Mouse (Mus musculus): ENCODE measurements around the gene Col3a1. TPM values are rescaled to one million over a fixed set of nuclear protein-coding genes. Genes with fewer than 3 reads are reported as not detected.
A peak's percentile ranks its signal among the peaks of the same experiment; 100 is the strongest.

Gene Col3a1
- polyA plus RNA-seq, 1 experiment from 2014 or later: 58.8 TPM

GRCm38 (mm10) chr1:45304273-45304672 is 7.1 kb upstream of the Col3a1 start:
- H3K4me2 ChIP-seq (ENCODE audit: low read depth, low read length): no peak overlapping the region
- ATAC-seq: no peak
- H3K4me1 ChIP-seq (ENCODE audit: insufficient read depth): no peaks in the 10 kb centered on the region
- no peak for TF ChIP-seq CTCF (IDR thresholded peaks at IDR 0.05; ENCODE audit: low read depth)
- no peak for TF ChIP-seq EP300 (IDR thresholded peaks at IDR 0.05; ENCODE audit: low read depth)
- H3K27ac ChIP-seq (ENCODE audit: low read depth): no peak overlapping the region
- no peaks in the 10 kb centered on the region for H3K36me3 ChIP-seq (replicated peaks; ENCODE audit: insufficient read depth, low read length)
- no peaks in the 10 kb centered on the region for H3K27me3 ChIP-seq (ENCODE audit: insufficient read depth, low read length)
- H3K4me3 ChIP-seq (ENCODE audit: low read depth, low read length): no peak overlapping the region
- 53% methylated on average over 1 of the region's 1 CpGs for WGBS (ENCODE audit: insufficient replicate concordance)
- no peak for DNase-seq
- no peaks in the 10 kb centered on the region for H3K9me3 ChIP-seq (ENCODE audit: low read length)
- H3K9ac ChIP-seq (replicated peaks): no peak overlapping the region

GRCm38 (mm10) chr1:45309015-45309414 is 2.3 kb upstream of the Col3a1 start:
- 60% methylated on average over 2 of the region's 2 CpGs for WGBS (ENCODE audit: insufficient replicate concordance)
- DNase-seq (no peak), ATAC-seq (no peak)
- TF ChIP-seq EP300 (IDR thresholded peaks at IDR 0.05; ENCODE audit: low read depth) (no peak), CTCF (IDR thresholded peaks at IDR 0.05; ENCODE audit: low read depth) (no peak)
- H3K4me1 ChIP-seq (ENCODE audit: insufficient read depth): no peaks in the 10 kb centered on the region
- no peak overlapping the region for H3K4me2 ChIP-seq (ENCODE audit: low read depth, low read length)
- no peak overlapping the region for H3K9ac ChIP-seq (replicated peaks)
- H3K27ac ChIP-seq (ENCODE audit: low read depth): no peak overlapping the region
- H3K4me3 ChIP-seq (ENCODE audit: low read depth, low read length): no peak overlapping the region
- no peaks in the 10 kb centered on the region for H3K36me3 ChIP-seq (replicated peaks; ENCODE audit: insufficient read depth, low read length)
- H3K9me3 ChIP-seq (ENCODE audit: low read length): no peaks in the 10 kb centered on the region
- no peaks in the 10 kb centered on the region for H3K27me3 ChIP-seq (ENCODE audit: insufficient read depth, low read length)

GRCm38 (mm10) chr1:45311962-45312361 is 624 bp downstream of the Col3a1 start:
- Histone ChIP-seq H3K27ac (ENCODE audit: low read depth) (no peak overlapping the region), H3K4me2 (ENCODE audit: low read depth, low read length) (no peak overlapping the region), H3K4me3 (ENCODE audit: low read depth, low read length) (no peak overlapping the region), H3K4me1 (ENCODE audit: insufficient read depth) (no peaks in the 10 kb centered on the region), H3K9ac (replicated peaks) (no peak overlapping the region), H3K9me3 (ENCODE audit: low read length) (no peaks in the 10 kb centered on the region), H3K27me3 (ENCODE audit: insufficient read depth, low read length) (no peaks in the 10 kb centered on the region), H3K36me3 (replicated peaks; ENCODE audit: insufficient read depth, low read length) (no peaks in the 10 kb centered on the region)
- DNase-seq: no peak
- no peak for TF ChIP-seq CTCF (IDR thresholded peaks at IDR 0.05; ENCODE audit: low read depth)
- no peak for TF ChIP-seq EP300 (IDR thresholded peaks at IDR 0.05; ENCODE audit: low read depth)
- no peak for ATAC-seq

GRCm38 (mm10) chr1:45312870-45313269 is 1.5 kb downstream of the Col3a1 start:
- DNase-seq: no peak
- no peak overlapping the region for H3K4me3 ChIP-seq (ENCODE audit: low read depth, low read length)
- no peak for TF ChIP-seq CTCF (IDR thresholded peaks at IDR 0.05; ENCODE audit: low read depth)
- TF ChIP-seq EP300 (IDR thresholded peaks at IDR 0.05; ENCODE audit: low read depth): no peak

GRCm38 (mm10) chr1:45313696-45314295 is 2.5 kb downstream of the Col3a1 start:
- Histone ChIP-seq H3K27me3 (ENCODE audit: insufficient read depth, low read length) (no peaks in the 10 kb centered on the region), H3K9me3 (ENCODE audit: low read length) (no peaks in the 10 kb centered on the region), H3K4me1 (ENCODE audit: insufficient read depth) (no peaks in the 10 kb centered on the region), H3K36me3 (replicated peaks; ENCODE audit: insufficient read depth, low read length) (no peaks in the 10 kb centered on the region), H3K4me2 (ENCODE audit: low read depth, low read length) (no peak overlapping the region), H3K27ac (ENCODE audit: low read depth) (no peak overlapping the region), H3K4me3 (ENCODE audit: low read depth, low read length) (no peak overlapping the region), H3K9ac (replicated peaks) (no peak overlapping the region)
- DNase-seq (no peak), ATAC-seq (0 out of 2 replicates have a peak, but pooled peaks have one; percentile 27)
- WGBS (ENCODE audit: insufficient replicate concordance): 7% methylated on average over 4 of the region's 11 CpGs
- TF ChIP-seq EP300 (IDR thresholded peaks at IDR 0.05; ENCODE audit: low read depth) (no peak), CTCF (IDR thresholded peaks at IDR 0.05; ENCODE audit: low read depth) (peak; percentile 69)

More at GRCm38 (mm10) chr1:45312870-45313269, 1.5 kb downstream of the Col3a1 start:
- no peak overlapping the region for H3K4me2 ChIP-seq (ENCODE audit: low read depth, low read length)
- no peaks in the 10 kb centered on the region for H3K4me1 ChIP-seq (ENCODE audit: insufficient read depth)
- no peak overlapping the region for H3K9ac ChIP-seq (replicated peaks)
- H3K27ac ChIP-seq (ENCODE audit: low read depth): no peak overlapping the region
- no peaks in the 10 kb centered on the region for H3K36me3 ChIP-seq (replicated peaks; ENCODE audit: insufficient read depth, low read length)
- no peak for ATAC-seq
- no peaks in the 10 kb centered on the region for H3K27me3 ChIP-seq (ENCODE audit: insufficient read depth, low read length)
- no peaks in the 10 kb centered on the region for H3K9me3 ChIP-seq (ENCODE audit: low read length)

- no peaks in the 10 kb centered on the region for H3K36me3 ChIP-seq (replicated peaks; ENCODE audit: insufficient read depth, low read length)
- H3K9ac ChIP-seq (replicated peaks): no peak overlapping the region
- ATAC-seq (no peak), DNase-seq (no peak)
- no peaks in the 10 kb centered on the region for H3K27me3 ChIP-seq (ENCODE audit: insufficient read depth, low read length)
- WGBS (ENCODE audit: insufficient replicate concordance): 27% methylated on average over 7 of the region's 7 CpGs
- H3K27ac ChIP-seq (ENCODE audit: low read depth): no peak overlapping the region
- H3K4me2 ChIP-seq (ENCODE audit: low read depth, low read length): no peak overlapping the region
- H3K4me1 ChIP-seq (ENCODE audit: insufficient read depth): no peaks in the 10 kb centered on the region
- no peaks in the 10 kb centered on the region for H3K9me3 ChIP-seq (ENCODE audit: low read length)
- H3K4me3 ChIP-seq (ENCODE audit: low read depth, low read length): no peak overlapping the region
- TF ChIP-seq EP300 (IDR thresholded peaks at IDR 0.05; ENCODE audit: low read depth) (no peak), CTCF (IDR thresholded peaks at IDR 0.05; ENCODE audit: low read depth) (no peak)
Measured at GRCm38 (mm10) chr1:45315767-45316528, 4.6 kb downstream of the Col3a1 start.

Data from liver, postnatal 0 days (tissue).